Mouse (Mus musculus) cerebellum, postnatal 14 days (tissue): ENCODE results near the gene Lsp1.

ENCODE experiments used
- DNase-seq, 2 experiments: peaks; one replicate each; pipeline ENCODE4 v3.0.0; 2021; ENCODE audit warnings: mixed read lengths in 2 of 2

Gene Lsp1

DNA sequence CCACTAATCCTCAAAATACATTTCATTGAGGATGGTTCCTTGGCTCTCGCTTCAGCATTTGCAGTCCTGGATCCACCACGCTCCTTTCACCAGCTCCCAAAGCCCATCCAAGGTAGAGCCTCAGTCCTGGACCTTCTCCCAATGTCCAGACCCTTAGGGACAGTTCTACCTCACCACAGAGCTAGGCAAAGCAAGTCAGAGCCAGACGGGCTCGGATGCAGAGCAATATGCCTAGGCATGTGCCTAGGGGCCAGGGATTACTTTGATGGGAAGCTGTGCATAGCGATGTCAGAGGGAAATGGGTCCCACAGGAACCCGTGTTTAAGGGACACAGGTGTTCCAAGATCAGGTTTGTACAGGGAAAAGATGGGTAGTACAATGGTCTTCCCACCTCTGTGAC, 15.3 kb upstream of the Lsp1 start:
- DNase-seq, result no peak

DNA sequence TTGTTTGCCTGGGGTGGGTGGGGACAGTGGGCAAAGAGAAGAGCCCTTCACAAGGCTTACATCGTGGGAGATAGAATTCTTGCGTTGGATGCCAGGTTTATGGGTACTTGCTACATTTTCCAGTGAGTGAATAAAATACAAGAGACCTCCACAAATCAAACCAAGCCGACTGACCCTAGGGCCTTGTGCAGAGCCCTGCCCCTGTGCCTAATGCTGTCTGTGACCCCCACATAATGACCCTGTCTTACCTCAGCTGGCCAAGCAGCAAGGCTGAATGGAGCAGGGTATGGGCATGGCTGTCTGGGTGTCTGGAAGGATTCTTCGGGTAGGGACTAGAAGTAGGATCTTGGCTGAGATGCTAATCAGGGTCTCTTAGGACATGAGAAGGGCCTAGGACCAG, 14.3 kb upstream of the Lsp1 start:
- no peak for DNase-seq

DNA sequence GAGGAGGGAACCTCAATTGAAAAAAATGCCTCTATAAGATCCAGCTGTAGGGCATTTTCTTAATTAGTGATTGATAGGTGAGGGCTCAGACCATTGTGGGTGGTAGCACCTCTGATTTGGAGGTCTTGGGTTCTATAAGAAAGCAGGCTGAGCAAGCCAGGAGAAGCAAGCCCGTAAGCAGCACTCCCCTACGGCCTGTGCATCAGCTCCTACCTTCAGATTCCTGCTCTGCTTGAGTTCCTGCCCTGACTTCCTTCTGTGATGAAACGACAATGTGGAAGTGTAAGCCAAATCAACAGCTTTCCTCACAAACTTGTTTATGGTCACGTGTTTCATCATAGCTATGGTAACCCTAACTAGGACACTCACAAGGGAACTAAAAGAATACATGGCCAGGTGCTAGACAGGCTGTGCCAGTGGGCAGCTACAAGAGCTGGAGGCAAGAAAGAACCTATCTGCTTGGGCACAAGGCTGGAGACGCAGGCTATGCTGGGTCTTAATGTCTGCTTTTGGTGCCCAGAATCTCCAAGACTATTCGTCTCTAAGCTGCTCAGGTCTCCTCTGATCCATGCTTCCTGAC, 11.5 kb upstream of the Lsp1 start:
- DNase-seq, result peak; percentile 2 to 4

DNA sequence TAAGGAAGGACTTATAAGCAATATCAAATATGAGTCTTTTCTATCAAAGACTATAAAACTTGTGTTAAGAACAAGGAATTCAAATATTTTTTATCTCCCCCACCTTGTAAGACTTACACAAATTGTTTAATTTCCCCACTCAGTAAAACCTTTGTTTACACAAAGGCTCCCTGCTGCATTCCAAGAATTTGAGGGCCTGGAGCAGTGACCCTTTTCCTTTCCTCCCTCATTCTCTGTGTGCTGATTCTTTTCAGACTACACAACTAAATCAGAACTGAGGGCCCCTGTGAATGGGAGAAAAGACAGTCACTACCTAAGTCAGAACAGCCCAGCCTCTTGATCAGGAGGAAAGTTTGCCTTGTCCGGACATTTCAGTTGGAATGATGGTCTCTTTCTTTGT, 5.9 kb upstream of the Lsp1 start:
- peak in 1 of 2 experiments; percentile 7 for DNase-seq

DNA sequence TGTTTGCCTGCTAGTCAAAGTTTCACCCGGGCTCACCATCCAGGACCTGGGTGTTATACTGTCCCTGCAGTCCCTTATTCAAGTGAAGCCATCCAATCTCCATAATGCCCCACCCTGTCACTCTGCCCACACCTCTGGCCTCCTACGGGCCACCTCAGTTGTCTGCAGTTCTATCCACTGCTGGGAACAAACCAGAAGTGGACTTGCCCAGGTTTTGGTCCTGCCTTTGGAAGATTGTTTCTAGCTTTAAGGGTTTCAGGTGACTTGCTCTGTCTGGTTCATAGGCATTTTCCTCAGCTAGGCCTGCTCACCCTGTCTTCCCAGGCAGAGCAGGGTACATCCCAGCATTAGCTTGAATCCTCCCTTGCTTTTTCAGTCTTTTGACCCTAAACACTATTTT, 5.4 kb upstream of the Lsp1 start:
- DNase-seq, result peak in 1 of 2 experiments; percentile 10

DNA sequence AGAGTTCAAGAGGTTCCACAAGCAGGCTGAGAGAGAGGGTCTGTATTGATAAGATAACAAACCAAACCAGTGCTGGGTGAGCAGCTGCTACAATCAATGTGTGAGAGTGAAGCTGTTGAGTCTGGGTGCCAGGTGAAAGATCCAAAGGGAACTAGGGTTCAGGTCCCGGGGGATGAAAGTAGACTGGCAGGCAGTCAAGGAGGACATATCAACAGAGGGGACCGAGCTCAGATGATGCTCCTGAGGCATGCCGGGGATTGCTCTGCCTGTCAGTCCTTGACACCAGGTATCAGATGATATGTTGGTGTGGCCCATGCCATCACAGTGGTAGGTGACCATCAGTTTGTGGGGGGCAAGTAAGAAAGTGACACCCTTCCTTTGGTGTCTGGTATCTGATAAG, 3.8 kb upstream of the Lsp1 start:
- peak in 1 of 2 experiments; percentile 65 for DNase-seq

DNA sequence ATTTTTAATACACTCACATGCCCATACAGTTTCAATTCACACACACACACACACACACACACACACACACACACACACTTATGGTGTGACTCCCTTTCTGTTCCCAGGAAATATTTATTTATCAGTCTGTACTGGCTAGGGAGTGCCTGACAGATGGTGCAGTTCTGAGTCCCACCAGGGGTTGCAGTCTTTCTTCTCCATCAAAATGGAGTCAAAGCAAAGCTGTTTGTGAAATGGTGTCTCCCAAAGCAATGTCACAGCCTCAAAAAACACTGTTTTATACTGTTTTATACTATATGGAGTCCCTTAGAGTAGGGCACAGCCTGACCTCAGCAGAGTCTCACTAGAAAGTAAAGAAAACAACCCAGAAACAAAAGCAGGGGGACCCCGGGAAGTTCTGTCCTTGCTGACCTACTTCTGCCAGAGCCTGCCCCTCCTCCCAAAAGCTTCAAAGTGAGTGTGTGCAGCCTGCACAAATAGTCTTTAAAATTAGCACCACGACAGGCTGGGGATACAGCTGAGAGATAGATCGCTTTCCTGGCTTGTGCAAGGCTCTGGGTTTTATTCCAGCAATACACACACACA, 3.3 kb upstream of the Lsp1 start:
- peak; percentile 87 for DNase-seq

DNA sequence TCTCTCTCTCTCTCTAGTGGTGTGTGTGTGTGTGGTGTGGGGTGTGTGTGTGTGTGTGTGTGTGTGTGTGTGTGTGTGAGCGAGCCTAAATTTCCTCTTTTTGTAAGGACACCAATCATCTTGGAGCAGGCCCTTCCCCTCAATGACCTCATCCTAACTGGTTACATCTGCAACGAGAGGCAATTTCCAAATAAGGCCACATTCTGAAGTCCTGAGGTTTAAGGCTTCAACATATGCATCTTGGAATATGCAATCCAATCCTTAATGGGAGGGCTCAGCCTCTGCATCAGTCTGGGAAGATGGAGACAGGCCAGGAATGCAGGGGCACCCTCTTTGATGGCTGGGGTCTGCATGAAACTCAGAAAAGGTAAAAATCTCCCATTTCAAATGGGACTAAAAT, 2.6 kb upstream of the Lsp1 start:
- DNase-seq, result peak; percentile 42 to 56

DNA sequence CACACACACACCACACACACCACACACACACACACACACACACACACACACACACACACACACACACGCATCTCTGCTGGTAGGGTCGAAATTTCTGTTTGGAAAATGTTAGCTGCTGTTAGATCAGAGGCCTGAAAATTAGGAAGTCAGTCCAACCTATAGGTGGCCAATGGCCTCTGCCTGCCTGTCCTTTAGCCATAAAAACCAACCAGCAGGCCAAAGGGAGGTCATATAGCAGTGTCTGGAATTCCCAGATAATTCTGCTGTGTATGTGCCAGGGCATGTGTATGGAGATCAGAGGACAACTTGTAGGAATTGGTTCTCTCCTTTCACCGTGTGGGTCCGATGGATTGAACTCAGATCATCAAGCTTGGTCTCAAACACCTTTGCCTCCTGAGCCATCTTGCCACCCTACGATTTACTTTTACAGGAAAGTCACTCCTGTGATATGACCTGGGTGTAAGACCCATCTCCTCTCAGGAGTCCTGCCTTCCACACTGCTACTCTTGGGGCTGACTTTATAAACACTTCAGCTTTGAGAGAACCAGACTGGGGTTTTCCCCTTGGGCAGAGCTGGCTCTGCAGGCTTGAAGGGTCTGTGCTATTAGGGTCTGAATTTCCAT, 1.8 kb upstream of the Lsp1 start:
- DNase-seq, result peak; percentile 9 to 14

DNA sequence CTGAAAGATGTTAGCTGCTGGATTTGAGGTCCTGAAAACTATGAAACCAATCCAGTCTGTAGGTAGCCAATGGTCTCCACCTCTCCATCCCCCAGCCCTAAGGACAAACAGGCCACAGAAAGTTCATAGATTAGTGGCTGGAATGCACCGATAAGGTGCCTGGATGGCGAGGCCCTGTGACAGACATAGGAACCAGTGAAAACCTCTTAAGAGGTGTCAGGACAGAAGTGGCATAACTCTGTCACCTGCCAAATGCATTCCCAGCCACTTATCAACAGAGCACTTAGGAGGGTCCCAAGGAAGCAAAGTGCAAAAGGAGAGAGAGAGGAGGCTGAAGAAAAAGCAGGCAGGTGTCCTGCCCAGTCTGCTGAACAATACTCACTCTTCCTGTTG, 1.3 kb upstream of the Lsp1 start:
- DNase-seq, result no peak

DNA sequence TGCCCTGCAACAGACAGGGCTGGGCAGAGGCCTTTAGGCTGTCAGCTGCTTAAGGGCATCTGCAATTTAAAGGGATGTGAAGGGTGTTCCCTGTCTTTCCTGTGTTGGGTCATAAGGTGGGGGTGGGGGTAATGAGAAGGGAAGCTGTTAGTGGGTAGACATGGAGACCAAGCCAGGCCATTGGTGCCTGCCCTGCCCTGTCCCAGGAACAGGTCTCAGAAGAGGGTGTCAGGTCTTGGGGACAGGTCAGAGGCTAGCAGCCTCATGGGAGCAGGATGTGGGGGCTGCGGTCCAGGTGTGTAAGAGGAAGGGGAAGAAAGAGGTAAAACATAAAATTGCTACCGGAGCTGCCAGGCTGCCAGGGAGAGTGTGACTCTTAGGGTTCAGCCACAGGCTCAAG, 837 bp downstream of the Lsp1 start:
- DNase-seq, result peak in 1 of 2 experiments; percentile 3

DNA sequence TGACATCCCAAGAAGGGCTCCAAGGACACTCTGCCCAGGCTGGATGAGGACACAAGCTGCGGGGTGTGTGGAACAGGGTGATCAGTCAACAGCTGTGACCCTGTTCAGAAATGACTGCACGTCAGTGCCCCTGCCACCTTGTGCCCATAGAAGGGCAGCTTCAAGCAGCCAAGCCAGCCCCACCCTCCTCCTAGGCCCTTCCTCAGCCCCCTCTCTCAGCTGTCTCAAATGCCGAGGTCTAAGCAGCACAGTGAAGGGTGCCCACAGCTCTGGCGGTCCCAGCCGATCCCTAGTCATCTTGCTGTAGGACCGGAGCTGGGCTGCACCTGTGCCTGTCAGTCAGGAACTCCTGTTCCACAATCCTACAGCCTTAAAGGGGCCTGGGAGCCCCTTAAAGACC, 1.6 kb downstream of the Lsp1 start:
- DNase-seq, result peak in 1 of 2 experiments; percentile 5

DNA sequence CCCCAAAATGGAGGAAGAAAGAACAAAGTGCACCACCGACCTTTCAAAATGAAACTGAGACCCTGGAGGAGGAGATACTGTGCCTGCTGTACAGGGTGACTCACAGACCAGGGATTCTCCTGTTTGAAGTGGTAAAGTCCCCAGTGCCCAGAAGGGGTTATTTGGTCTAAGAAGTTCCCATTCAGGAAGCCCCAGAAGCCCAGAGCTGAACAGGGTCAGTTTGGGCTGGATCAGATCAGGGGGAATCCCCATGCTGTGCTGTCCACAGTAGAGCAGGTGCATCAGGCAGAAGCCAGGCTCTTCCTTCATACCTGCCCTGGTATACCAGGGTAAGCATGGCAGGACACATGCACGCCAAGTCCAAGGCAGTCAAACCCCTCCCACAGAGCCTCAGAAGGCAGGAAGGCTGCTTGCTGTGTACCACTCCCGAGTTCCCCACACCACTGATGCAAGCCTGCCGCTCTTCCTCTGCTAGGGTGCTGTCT, 2.0 kb downstream of the Lsp1 start:
- DNase-seq, result no peak

DNA sequence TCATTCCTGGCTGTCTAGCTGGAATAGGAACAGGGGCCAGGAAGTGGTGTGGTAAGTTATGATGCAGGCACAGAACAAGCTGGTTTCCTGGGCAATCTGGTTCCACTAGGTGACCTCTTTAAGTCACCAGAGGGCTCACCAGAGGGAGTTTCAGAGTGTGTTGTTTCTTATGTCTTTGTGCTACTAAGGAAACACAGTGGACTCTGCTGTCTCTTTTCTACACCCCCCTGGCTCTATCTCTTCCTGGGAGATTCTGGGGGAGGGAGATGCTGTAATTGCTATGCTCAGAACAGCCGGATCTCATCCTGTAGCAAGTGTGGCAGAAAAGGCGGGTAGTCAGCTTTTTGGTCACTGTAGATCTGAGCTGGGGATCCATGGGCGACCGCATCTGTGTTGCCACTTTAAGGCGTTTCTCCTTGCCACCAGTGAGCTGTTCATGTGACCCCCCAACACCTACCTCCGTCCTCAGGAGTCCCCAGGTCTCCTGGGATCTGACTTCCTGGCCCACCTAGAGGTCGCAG, 9.6 kb downstream of the Lsp1 start:
- DNase-seq, result no peak

DNA sequence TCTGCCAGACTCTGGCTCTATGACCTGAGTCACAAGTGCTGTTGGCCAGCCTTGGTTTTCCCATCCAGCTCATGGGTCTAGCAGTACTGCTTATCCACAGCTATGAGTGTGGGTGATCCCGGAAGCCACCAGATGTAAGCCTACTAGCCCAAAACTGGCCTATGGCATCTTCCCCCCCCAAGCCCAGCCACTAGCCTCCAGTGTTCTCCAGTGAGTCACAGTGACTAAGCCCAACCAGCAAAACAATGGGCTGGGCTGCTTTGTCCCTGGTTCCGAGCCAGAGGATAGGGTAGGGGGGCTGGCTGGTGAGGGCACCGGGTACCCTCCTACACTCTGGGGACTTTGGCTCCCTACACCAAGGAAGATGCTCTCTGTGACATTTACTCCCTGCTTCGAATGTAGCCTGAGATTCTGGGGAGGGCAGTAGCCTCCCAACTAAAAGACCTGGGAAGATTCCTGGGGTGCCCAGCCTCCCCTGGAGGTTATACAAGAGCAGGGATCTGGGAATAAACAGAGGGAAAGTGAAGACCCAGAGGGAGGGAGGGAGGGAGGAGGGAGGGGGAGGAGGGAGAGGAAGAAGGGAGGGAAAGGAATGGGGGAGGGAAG, 10.3 kb downstream of the Lsp1 start:
- DNase-seq, result peak; percentile 22 to 49

DNA sequence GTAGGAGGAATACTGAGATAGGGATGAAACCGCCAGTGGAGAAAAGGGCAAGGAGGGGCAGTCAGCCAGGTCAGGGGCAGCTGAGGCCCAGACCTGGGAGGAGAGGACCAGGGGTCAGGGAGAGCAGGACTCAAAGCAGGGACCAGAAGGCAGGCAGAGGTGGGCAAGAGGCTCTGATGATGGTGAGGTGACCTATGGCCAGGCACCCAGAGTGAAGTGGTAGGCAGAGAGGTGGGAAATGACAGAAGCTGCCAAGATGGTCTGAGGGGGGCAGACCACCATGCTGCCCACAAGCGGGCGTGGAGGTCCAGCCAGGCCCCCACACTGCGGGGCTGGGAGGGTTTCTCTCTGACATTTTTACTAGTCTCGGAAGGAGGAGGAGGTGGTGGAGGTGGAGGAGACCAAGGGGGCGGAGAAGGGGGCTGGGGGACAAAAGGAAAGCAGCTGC, 10.8 kb downstream of the Lsp1 start:
- DNase-seq, result no peak

DNA sequence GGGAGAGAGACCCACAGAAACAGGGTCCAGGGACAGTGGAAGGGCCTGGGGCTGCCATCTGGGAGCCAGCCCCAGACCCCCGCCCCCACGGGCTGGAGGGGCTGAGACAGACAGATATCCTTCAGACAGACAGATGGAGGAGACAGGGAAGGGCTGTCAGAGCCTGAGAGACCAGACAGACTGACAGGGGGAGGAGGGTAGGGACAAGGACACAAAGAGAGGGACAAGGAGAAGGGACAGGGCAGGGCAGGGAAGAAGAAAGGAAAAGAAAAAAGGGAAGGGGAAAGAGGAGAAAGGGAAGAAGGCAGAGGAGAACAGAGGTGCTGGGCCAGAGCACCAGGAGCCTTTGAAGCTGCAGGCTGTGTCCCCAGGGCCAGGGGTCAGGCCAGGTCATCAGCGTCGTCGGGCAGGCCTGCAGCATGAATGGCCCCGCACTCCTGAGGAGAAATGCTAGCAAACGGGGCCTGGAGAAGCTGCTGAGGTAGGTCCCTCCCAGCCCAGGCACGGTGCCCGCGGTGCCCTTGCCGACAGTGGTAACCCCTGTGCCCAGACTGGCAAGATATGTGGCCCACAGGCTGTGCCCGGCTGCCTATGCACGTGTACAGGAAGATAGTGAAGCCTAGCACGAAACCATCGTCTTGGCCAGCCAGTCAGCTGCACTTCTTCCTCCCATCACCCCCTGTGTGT, 11.4 kb downstream of the Lsp1 start:
- DNase-seq, result peak in 1 of 2 experiments; percentile 75

DNA sequence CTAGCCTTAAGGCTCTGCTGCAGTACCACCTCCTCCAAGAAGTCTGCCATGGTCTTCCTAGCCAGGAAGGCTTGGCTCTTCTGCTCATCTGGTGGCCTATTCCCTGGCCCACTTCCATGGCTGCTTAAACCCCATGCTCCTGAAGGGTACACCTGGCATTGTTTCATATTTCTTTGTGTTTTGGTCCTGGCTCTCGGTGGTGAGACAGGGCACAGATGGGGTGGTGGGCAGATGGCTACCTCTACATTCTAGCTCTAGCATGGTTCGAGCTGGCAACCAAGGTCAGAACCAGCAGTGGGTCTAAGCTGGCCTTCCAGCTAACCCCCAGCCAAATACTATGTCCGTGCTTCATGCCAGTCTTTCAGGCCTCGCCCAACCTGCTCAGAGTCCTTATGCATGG, 12.3 kb downstream of the Lsp1 start:
- peak; percentile 57 to 58 for DNase-seq

DNA sequence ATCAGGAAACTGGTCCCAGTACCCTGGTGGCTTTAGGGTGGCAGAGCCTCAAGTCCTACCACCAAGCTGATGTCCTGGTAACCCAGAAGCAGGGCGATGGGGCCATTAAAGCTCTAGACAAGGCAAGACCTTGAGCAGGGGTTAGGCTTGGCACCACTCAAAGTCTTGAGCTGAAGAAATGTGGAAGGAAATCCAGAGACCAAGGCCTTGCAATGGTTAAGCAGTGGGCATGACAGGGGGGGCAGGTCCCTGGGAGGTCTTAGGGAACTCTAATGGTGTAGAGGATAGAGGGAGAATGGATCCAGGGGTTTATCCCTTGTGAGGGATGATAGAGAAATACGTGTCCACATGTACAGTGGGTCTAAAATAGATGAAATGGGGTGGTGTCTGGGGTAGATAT, 12.9 kb downstream of the Lsp1 start:
- no peak for DNase-seq

DNA sequence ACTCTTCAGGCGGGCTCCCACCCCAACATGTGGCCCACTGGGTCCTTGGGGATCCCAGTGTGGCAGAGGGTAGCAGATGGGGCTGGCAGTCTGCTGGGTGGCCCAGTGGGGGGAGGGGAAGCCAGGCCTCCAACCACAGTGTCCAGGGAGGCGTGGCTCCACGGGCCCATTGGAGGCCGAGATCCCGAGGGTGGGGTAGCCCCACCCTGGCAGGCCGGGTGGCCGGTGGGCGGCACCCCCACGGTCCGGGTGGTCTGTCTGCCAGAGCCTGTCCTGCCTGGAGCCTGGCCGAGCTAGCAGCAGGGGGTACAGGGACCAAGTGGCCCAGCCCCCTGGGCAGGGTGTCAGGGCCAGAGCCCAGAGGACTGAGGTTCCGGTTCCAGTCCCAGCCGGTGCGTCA, 14.2 kb downstream of the Lsp1 start:
- peak in 1 of 2 experiments; percentile 57 for DNase-seq

DNA sequence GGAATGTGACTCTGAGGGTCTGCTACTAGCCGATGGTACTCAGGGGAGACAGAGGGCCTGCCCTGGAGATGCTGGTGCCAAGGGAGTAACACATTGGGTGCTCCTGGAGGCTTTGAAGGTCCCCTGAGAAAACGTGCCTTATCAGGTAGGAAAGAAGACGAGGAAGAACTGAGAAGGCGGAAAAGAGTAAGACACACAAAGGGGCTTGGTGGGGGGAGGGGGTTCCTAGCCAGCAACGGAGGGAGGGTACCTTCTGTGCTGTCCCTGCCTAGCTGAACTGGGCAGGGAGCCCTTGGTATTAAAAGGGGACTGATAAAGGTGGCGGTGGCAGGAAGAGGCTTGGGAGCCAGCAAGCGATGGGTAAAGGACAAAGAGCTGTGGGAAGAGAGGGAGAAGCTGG, 15.0 kb downstream of the Lsp1 start:
- peak in 1 of 2 experiments; percentile 39 for DNase-seq

DNA sequence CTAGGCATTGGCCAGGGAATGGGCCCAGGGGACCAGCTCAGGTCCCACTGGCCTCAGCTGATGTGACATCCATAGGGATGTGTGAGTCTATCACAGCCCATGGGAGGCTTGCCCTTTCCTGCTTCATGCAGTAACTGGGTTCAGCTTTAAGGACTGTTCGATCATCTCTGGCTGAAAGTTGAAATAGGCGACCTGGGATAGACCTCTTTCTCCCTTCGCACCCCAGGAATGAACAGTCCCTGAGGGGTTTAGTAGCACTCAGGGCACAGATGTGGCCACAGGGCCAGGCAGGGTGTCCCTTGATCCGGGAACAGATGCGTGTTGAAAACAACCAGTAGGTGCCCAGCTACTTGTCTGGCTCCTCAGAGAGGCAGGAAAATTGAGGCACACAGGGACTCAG, 15.7 kb downstream of the Lsp1 start:
- no peak for DNase-seq

DNA sequence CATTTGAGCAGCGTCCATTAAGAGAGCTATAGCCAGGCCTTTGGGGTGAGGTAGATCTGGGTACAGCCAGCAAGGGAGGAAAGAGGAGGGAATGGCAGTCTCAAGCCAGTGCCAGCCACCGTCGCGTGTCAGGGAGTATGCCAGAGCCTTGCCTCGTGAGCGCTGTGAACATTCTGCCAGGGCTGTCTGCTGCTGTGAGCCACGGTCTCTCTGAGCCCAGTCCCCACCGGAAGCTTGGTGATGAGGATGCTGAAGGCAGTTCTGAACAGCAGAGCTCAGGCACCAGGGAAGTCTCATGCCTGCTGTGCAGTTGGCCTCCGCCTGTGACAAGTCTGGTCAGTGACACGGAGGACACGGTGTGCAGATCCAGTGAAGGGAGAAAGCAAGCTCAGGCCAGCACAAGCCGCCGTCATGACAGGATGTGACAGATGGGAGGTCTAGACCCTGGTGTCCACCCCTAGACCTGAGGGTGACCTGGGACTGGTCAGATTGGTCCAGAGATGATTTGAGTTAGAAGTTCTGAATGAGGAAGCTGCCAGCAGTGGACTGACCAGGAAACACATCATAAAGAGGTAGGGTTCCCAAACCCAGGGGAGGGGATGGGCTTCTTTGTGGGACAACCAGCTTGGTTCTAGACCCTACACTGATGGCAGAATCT, 16.3 kb downstream of the Lsp1 start:
- peak; percentile 79 to 84 for DNase-seq
